Mouse (Mus musculus) frontal cortex, adult 2 months (tissue): ENCODE measurements around the gene Neu2. TPM values are rescaled to one million over a fixed set of nuclear protein-coding genes. Genes with fewer than 3 reads are reported as not detected.

Experiments
- DNase-seq, 2 experiments: peaks; one replicate each; pipeline ENCODE4 v3.0.0; 2022; ENCODE audit warnings: low spot score in 1 of 2; ENCODE audit errors: extremely low spot score in 1 of 2
- polyA plus RNA-seq: library from polyadenylated mRNA; depleted of rRNA; stranded (reverse); fragments of >200 nt; gene quantifications from 2 replicates; pipeline ENCODE4 v1.2.3, GENCODE M21; 2012

The Neu2 gene
- polyA plus RNA-seq, 1 experiment = 7.0 TPM

DNA sequence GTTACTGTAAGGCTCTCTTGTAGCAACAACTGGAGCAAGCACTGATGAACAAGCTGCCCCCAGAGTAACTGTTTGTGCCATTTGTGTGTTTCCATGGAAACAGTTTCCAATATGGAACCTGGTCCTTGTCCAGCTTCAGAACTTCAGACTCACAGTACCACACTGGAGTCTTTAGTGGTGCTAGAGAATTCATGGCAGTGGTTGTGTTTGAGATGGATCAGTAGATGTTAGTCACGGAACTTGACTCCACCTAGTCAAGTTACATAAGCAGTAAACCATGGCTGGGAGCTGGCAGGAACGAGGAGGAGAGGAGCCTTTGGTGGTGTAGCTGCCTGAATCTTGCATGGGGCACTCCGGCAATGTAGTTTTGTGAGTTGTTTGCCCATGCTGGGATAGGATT is 24.4 kb downstream of the Neu2 start:
- DNase-seq = no peak

DNA sequence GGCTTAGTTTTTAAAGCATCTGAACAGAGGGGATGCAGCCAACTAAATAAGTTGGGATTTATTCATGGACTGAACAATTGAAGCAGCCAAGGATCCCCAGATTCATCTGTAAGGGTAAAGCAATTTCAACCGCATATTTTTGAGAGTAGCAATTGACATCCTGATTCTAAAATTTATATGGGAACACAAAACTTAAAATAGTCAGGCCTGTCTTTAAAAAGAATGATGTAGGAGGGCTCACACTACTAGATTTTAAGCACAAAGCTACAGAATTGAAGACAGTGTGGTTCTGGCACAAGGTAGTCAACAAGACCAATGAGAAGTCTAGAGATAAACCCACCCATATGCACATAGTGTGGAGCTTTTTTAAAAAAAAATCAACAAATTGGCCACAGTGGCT is 27.3 kb downstream of the Neu2 start:
- peak in 1 of 2 experiments; percentile 47 for DNase-seq

DNA sequence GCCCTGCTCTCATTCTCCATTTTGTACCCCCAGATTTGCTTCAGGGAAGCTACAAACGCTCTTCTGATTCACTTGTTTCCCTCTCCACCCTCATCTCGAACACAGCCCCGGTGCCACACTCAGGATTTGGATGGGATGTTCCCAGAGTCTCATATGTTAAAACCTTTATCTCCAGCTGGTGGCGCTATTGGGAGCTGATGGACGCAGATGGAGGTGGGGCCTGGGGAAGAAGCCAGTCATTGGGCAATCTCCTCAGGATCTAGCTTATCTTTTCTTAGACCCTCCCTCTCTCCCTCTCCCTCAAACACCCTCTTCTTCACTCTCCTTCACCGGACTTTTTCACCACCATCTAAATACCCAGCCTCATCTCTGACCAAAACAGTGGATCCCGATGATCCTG is 31.9 kb downstream of the Neu2 start:
- peak in 1 of 2 experiments; percentile 78 for DNase-seq

DNA sequence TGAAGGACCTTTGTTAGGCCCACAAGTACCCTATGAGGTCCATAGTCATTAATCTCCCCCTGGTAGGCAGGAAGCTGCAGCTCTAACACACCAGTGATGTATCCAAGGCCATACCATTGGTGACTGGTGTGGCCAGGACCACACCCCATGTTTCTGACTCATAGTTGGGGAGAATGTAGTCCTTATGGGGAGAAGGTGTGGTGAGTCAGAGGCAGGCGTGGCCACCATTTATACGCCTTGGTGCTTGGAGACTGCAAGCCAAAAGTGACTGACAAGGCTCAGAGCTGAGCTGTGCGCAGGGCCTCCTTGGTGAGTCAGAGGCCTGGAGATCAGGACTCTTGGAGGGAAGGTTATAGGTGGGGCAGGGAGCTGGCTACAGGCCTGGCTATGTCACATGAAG is 41.3 kb downstream of the Neu2 start:
- no peak for DNase-seq

DNA sequence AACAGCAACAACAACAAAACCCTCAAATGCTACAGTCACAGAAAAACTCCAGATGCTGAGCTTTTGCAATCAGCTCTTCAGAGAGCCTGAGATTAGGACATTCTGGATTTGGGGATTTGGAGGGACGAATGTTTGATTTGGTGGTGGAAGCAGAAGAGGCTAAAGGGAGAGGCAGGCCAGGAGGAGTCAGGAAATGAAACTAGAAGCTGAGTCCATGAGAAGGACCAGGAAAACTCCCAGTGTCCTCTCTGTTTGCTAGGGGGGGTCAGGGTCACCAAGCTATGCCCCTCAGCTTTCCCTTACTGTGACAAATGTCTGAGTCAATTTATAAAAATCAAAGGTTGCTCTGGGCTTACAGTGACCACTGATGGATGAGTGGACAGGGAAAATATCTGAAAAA is 43.9 kb downstream of the Neu2 start:
- DNase-seq = no peak

DNA sequence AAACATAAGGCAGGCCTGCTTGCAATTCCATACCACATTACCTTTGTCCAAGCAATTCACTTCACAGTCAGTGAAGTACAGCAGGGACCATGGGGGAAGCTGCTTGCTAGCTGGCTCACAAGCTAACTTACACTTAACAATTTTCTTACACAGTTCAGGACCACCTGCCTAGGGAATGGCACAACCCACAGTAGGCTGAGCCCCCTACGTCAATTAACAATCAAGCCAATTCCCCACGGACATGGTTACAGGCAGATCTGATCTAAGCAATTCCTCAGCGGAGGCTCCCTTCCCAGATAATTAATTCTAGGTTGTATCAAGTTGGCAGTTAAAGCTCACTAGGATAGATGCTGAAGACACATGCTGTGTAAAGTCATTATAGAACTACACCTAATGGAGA is 53.3 kb downstream of the Neu2 start:
- no peak for DNase-seq

DNA sequence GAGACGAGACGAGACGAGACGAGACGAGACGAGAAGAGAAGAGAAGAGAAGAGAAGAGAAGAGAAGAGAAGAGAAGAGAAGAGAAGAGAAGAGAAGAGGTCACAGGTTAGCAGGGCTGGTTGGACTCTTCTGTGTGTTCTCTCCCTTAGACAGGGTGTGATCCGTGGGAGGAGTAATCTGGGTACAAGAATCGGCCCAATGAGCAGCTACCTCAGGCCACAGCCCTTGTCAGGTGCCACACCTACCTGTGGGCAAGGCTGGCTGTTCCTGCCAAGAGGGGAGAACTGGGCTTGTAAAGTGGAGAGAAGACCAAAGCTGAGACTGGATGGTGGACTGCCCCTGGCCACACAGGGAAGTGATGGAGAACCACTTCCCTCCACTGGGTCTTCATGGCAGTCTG is 56.1 kb downstream of the Neu2 start:
- DNase-seq = no peak

DNA sequence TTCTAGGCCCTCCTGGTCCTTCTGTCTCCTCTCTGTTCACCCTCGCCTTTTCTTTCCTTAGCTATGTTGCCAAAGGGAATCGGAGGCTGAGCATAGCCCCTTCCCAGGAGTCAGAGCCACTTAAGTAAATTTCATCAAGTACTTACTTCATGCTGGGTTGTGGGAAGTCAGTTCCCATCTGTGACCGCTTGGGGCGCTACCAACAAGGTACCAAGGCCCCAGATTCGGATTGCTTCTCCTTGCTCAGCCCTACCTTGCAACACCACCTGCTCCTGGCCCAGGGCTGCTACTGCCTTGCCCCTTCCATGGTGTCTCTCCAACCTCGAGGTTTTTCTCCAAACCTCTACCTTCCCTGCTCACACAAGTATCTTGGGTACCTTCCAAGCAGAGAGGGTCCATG is 58.7 kb downstream of the Neu2 start:
- peak in 1 of 2 experiments; percentile 30 for DNase-seq

DNA sequence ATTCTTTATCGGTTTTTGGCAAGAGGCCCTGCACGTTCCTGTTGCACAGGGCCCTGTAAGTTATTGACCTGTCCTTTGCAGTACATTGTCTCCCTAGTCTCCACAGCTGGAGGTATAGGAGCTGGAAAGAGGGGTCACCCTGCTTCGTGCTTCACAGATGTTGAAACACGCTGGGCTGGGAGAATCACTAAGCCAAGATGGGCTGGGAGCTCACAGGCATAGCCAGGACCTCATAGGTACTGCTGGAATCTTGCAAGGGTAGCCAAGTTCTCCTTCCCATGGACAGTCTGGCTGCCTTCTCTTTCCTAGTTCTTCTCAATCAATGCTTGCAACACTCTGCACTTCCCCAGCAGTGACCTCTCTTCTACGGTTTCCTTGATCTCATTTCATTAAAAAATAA is 63.6 kb downstream of the Neu2 start:
- DNase-seq = no peak

DNA sequence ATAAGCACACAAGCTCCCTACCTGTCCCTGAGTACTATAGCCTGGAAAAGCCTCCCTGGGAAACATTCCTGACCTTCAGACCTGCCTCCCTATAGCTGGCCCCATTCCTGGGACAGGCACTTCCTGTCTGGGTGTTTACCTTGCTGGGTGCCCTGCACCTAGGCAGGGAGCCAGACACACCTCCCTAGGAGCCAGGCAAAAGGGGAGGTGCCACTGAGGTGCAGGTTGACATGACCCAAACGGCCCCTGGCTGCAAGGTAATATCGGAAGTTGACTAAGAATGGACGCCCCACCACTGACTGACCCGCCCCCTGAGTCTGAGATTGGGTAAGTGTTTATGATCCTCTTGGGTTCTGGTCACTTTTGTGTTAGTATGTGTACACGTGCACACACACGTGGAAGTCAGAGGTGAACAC is 64.1 kb downstream of the Neu2 start, which contains the start of gene Ngef:
TSS of gene Ngef (minus strand) at position 71 of the 416 bp plus-strand sequence.
- DNase-seq = no peak

DNA sequence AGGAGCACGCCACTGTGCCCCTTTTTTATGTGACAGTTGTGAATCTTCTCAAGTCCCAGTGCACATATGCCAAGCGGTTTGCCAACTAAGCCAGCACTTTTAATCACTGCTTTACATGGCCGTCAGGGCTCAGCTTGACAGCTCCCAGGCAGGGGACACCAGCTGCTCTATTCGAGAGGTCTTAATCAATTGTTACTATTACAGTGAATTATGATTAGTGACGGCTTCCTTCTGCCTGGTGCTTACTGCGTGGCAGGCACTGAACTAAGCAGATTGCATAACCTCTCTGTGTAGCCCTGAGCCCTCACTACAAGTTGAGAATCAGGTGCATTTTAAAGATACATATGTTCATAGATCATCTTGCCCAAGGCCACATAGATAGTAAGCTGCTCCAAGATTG is 64.7 kb downstream of the Neu2 start:
- DNase-seq = no peak

DNA sequence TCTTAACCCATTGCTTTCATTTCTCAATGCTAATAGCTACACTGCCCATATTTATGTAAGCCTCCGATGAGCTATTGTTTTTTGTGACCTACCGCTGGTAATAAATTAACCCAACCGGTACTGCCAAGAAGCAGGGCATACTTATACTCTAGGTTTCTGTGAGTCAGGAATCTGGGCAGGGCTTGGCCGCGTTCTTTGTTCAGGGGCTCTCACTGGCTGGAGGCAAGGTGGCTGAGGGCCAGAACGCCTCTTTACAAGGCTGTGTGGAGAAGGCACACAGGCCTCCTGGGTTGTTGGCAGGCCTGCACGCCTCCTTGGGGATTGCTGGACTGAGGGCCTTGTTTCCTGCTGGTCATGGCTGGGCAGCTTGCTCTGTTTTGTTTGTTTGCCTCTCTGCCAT is 65.1 kb downstream of the Neu2 start:
- peak in 1 of 2 experiments; percentile 41 for DNase-seq

DNA sequence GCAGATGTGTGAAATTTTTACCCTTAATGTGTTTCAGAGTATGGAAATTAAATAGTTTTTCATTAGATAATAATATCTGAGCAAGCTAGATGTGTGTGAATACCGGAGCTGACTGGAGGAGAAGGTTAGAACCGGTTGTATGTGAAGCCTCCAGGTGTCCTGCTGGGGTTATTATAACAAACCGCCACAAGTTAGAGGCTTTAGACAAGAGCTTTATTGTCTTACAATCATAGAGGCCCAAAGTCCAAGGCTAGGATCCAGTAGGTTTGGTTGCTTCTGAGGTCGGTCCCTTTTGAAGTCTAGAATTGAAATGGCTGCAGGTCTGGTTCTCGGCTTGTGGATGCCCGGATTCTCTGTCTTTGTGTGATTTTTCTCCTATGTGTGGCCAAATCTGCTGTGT is 69.3 kb downstream of the Neu2 start:
- DNase-seq = no peak

DNA sequence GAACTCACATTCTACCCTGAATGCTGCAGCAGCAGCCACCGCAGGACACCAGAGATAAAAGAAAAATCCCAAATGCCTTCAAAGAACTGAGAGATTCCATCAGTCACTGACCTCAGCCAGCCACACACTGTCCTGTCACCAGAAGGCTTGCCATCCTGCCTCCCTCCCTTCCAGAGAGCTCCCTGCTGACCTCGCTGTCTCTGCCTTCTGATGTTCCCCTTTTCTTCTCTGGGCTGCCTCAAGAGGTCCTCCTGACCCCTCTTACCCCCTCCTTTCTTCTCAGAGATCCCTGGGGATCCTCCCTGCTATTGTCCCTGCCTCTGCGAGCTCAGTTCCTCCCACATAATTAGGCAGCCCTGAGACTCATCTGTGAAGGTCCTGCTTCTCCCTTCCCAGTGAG is 71.1 kb downstream of the Neu2 start:
- DNase-seq = no peak

DNA sequence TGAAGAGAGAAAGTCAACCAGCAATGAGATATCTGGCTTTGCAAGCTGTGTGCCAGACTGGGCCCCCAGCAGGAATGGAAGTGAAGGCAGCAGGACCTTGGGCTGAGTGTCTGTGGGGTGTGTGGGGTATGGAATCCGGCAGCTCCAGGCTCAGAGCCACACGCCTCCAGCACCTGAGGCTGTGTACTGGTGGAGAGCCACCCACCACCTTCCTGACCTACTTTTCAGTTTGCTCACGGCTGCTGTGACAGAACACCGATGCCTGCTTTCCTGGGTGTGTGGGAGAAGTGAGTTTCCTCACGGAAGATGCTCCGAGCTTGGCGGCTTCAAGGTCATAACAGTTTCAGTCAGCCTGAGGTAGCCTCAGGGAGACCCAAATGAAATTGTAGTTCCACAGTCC is 79.5 kb downstream of the Neu2 start:
- peak; percentile 70 to 79 for DNase-seq

DNA sequence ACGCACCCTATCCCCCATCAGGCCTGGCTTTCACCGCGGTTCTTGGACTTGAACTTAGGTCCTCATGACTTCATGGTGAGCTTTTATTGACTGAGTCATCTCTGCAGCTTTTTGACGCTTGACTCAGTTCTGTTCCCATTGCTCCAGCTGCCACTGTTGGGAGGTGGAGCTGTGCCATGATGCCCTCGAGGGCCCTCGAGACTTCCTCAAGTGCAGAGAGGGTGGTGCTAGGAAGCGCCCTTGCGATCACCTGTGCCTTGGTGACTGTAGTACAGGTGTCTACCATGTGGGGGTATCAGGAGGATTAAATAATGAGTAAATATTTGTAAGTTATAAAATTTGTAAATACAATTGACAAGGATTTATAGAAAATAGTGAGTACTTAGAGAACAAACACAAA is 80.3 kb downstream of the Neu2 start:
- no peak for DNase-seq

DNA sequence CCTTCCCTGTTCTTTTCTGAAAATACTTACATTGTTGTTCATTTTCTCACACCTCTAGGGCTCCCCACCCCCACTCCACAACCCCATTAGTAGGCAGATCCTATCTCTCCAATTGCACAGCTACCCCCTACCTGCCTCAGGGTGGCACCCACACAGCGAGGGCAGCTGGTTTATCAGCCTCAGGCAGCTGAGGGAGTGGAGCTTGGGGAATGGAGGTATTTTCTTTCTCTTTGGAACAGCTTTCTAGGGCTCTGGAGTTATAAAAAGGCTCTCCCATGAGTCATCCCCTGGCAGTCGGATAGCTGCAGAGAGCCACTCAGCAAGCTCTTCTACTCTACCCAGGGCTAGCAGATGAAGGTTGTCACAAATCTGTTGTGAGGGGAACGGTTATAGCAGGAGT is 84.6 kb downstream of the Neu2 start:
- DNase-seq = peak; percentile 72 to 78

DNA sequence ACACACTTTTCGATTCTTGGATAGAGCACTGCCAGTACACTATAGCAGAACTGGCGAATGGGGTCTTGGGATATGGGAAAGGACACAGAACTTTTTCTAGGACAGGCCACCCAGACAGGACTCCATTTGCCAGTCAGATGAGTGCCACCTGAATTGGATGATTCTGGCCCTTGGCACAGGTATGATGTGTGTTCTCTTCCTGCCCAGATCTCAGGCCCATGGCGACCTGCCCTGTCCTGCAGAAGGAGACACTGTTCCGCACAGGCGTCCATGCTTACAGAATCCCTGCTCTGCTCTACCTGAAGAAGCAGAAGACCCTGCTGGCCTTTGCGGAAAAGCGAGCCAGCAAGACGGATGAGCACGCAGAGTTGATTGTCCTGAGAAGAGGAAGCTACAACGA is 85.0 kb downstream of the Neu2 start:
- no peak for DNase-seq

DNA sequence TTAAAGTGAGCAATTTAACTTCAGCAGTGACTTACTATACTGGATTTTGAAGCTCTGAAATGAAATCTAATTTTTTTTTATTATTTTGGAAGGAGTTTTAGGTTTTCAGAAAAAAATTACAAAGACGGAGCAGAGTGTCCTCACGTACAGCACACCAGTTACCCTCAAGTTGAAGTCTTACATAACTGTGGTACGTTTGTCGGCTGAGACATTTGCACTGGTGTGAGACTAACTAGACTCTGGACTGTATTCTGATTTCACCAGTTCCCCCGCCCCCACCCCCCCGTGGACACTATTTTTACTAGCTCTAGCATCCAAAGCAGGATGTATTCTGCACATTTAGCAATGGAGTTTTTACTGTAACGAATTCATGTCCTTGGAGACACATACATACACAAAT is 90.8 kb downstream of the Neu2 start:
- no peak for DNase-seq

DNA sequence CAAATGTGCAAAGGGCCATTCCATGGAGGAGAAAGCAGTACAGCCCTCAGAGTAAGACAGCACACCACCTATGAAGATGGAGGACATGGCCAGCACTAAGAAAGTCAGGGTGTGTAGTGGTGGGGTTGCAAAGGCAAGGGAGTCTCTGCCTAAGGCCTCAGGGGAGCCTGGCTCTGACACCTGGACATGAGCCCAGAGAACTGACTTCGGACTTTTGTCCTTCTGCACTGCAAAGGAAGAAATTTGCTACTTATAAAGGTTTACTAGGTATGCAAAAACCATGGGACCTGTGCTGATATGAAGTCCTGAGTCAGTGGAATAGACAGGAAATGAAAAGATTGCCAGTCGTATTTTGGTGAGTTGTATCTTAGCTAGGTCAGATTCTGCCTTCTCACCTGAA is 92.1 kb downstream of the Neu2 start:
- no peak for DNase-seq

DNA sequence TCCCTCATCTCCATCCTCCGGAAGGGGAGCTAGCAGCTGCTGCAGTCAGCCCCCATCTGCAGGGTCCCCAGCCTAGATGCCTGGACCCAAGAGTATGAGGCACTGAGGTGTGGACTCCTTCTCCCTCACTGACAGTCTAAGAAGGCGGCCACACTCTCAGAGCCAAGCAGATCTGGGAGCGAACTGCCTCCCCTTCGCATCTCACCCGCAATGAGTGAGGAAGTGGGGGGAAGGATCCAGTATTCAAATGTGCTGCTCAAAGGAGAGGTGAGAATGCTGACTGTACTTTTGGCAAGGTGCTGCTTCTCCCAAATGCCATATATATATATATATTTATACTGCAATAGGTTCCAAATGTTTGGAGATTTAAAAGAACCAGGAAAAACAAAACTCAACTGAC is 93.7 kb downstream of the Neu2 start:
- DNase-seq = peak; percentile 63 to 75

DNA sequence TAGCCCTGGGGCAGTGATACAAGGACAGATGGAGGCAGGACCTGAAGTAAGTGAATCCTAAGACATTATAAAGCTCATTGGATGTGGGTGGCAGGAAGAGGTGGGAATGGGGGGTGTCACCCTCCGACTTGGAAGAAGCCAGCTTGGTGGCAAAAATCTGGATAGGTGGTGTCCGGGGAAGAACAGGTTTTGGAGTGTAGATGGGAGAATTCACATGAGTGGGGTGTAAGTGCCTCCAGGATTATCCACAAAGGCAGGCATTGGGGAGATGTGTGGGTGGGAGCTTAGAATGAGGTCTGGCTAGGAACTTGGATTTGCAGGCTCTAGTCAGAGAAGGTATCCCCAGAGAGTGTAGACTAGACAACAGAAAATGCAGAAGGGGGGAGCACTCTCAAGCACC is 95.6 kb downstream of the Neu2 start:
- peak; percentile 49 to 68 for DNase-seq

DNA sequence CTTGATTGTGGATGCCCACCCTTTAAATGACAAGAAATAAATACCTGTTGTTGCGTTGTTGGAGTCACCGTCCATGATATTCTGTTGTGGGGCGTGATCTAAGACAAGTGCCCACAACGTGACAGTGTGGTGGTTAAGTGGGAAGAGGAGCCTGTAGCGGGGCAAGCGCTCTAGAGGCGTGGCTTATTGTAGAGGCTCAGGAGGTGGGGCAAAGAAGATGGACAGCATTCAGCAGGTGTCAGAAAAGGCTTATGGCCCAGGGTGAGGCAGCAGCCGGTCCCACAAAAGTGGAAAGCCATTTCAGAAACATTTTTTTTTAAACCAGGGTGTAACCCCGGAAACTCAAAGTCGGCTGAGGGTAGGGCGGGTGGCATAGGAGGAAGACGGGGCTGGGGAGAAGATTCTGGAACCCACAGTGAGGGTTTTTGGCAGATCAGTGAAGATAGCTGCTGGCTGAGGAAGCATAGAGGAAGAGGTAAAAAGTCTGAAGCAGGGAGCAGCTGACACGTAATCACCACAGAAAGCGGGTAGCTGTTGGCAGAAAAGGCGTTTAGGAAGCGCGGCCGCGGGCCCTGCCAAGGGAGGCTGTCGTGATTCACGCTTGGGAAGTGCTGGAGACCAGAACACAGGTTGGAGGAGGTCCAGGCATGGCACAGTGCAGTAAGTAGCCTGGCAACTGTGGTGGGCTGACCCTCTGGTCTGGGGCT is 97.8 kb downstream of the Neu2 start:
- DNase-seq = peak; percentile 74 to 85
